Mouse (Mus musculus) liver, embryonic 11.5 days (tissue): ENCODE measurements at regions not wholly inside any gene's neighbourhood (a gene's known extent, or its start where the extent isn't known, plus 50 kb on each side); places are given as distances from the start of the nearest gene placed in this dataset.

Experiments
- ATAC-seq: fragments of 200-750 bp; cut with Nextera tagmentation; replicated peaks from 2 replicates; pipeline ENCODE4 v1.8.0; 2017; ENCODE audit warnings: moderate number of reproducible peaks, mild to moderate bottlenecking, moderate TSS enrichment, moderate library complexity; ENCODE audit not compliant: low FRiP score
- DNase-seq: peaks from one replicate; pipeline ENCODE4 v3.0.0-alpha.2; 2017; ENCODE audit warnings: low spot score
- H3K27ac ChIP-seq: fragments of 300-500 bp; sonication (generic); 2 replicates; pipeline ENCODE4 v1.5.1; 2014; ENCODE audit warnings: mild to moderate bottlenecking, low read depth, low read length, control low read depth
- H3K27me3 ChIP-seq: fragments of 300-500 bp; sonication (generic); replicated peaks from 2 replicates; pipeline ENCODE4 v1.6.1; 2014; ENCODE audit warnings: low read length, mixed read lengths; ENCODE audit not compliant: control insufficient read depth, insufficient read depth
- H3K36me3 ChIP-seq: fragments of 300-500 bp; sonication (generic); 2 replicates; pipeline ENCODE4 v1.6.1; 2014; ENCODE audit warnings: mild to moderate bottlenecking, low read length, moderate library complexity, mixed read lengths; ENCODE audit not compliant: control insufficient read depth, insufficient read depth
- H3K4me1 ChIP-seq: fragments of 300-500 bp; sonication (generic); replicated peaks from 2 replicates; pipeline ENCODE4 v1.6.1; 2014; ENCODE audit warnings: low read length, mixed read lengths; ENCODE audit not compliant: control insufficient read depth, insufficient read depth
- H3K4me2 ChIP-seq: fragments of 300-500 bp; sonication (generic); 2 replicates; pipeline ENCODE4 v1.6.1; 2014; ENCODE audit warnings: mild to moderate bottlenecking, control low read depth, moderate library complexity
- H3K4me3 ChIP-seq: fragments of 300-500 bp; sonication (generic); 2 replicates; pipeline ENCODE4 v1.5.1; 2014; ENCODE audit warnings: low read depth, low read length, control low read depth
- H3K9ac ChIP-seq: fragments of 300-500 bp; sonication (generic); 2 replicates; pipeline ENCODE4 v1.6.1; 2014; ENCODE audit warnings: low read depth, low read length, control low read depth
- H3K9me3 ChIP-seq: fragments of 300-500 bp; sonication (generic); 2 replicates; pipeline ENCODE4 v1.6.1; 2016; ENCODE audit warnings: low read length, inconsistent platforms, mixed read lengths; ENCODE audit not compliant: control insufficient read depth
- WGBS: fragments of 180-500 bp; shearing (Covaris S2); extraction: QIAGEN DNeasy Blood & Tissue Kit; methylation state at CpG from one replicate; pipeline ENCODE4 v1.1.7; 2014; 5-methylcytosine and 5-hydroxymethylcytosine counted together

DNA sequence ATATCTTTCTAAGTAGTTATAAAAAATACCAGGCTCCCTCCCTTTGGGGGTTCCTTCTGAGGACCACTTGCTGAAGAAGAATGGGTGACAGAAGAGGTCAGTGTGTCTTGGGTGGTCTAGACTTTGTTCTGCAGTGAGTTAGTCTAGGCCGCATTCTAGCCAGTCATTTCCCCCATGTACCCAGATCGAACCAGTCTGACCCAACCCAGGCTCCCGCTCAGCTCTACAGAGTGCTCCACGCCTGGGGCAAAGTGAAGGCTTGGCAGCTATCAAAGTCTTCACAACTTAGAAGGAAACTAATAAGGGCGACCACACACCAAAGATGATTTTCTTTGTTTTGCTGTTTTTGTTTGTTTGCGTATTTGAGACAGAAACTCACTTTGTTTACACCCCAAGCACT is 92.4 kb upstream of the Marcks start:
- ATAC-seq (no peak), DNase-seq (no peak)
- peak overlapping the region; percentile 82 for H3K27ac ChIP-seq
- no peak overlapping the region for H3K9ac ChIP-seq
- no peaks in the 10 kb centered on the region for H3K27me3 ChIP-seq
- no peaks in the 10 kb centered on the region for H3K9me3 ChIP-seq
- no peak overlapping the region for H3K4me3 ChIP-seq
- peak overlapping the region; percentile 46 for H3K4me2 ChIP-seq
- H3K36me3 ChIP-seq: no peaks in the 10 kb centered on the region
- WGBS: 79% methylated on average over 6 of the region's 6 CpGs
- H3K4me1 ChIP-seq: peaks cover 25% of the 10 kb centered on the region

- Histone ChIP-seq H3K9me3 (no peaks in the 10 kb centered on the region), H3K9ac (no peak overlapping the region), H3K27ac (no peak overlapping the region), H3K4me1 (peaks cover 12% of the 10 kb centered on the region), H3K36me3 (no peaks in the 10 kb centered on the region), H3K27me3 (no peaks in the 10 kb centered on the region), H3K4me3 (no peak overlapping the region), H3K4me2 (no peak overlapping the region)
- DNase-seq: no peak
- no peak for ATAC-seq
- 75% methylated on average over 3 of the region's 3 CpGs for WGBS
These were observed 89.2 kb upstream of the Marcks start for GRCm38 (mm10) chr10:37227889-37228288.

DNA sequence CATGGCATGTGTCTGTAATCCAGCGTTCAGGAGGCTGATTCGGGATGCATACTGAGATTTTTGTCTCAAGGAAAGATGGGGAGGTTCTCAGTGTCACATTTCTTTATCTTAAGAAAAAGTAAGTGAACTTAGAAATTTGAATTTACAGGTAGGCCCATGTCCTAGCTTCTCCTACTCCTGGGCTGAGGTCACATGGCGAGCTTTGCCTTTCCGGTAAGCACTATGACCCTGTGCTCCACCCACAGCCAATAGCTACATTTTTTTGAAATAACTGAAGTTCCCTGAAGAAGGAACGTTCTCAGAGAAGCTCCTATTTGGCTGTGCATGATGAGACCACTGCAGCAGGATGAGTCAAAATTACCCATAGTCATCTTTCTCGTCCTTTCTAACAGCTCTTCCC is 83.0 kb upstream of the Marcks start:
- Histone ChIP-seq H3K4me1 (peaks cover 18% of the 10 kb centered on the region), H3K27ac (no peak overlapping the region), H3K27me3 (no peaks in the 10 kb centered on the region), H3K36me3 (no peaks in the 10 kb centered on the region), H3K9me3 (no peaks in the 10 kb centered on the region), H3K9ac (no peak overlapping the region), H3K4me2 (no peak overlapping the region), H3K4me3 (no peak overlapping the region)
- ATAC-seq (no peak), DNase-seq (no peak)
- WGBS: 55% methylated on average over 6 of the region's 6 CpGs

- H3K9ac ChIP-seq: no peak overlapping the region
- 0 out of 2 replicates have a peak overlapping the region, but pooled peaks have one; percentile 4 for H3K27ac ChIP-seq
- 16% methylated on average over 3 of the region's 3 CpGs for WGBS
- ATAC-seq (peak; percentile 45), DNase-seq (no peak)
- no peaks in the 10 kb centered on the region for H3K27me3 ChIP-seq
- no peak overlapping the region for H3K4me3 ChIP-seq
- H3K9me3 ChIP-seq: no peaks in the 10 kb centered on the region
- peaks cover 18% of the 10 kb centered on the region for H3K4me1 ChIP-seq
- no peaks in the 10 kb centered on the region for H3K36me3 ChIP-seq
- no peak overlapping the region for H3K4me2 ChIP-seq
These were observed 81.7 kb upstream of the Marcks start for GRCm38 (mm10) chr10:37220434-37220833.

DNA sequence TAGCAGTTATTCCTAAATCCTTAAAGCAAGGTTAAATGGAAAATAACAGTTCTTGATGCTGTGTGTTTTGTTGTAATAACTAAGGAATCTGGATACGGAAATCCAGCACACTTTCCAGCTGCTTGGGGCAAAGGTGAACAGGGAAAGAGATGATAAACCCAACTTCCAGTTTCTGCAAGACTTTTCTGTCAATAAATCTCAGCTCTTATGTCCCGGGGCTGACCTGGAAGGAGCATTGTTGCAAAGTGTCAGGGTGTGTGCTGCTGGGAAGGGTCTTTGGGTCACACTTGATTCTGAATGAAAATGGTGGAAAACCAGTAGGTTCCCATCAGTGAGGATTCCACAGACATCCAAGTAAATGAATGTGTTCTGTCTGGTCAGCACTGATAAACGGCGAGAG is 81.2 kb upstream of the Marcks start:
- Histone ChIP-seq H3K27me3 (no peaks in the 10 kb centered on the region), H3K9ac (no peak overlapping the region), H3K4me2 (no peak overlapping the region), H3K36me3 (no peaks in the 10 kb centered on the region), H3K4me3 (no peak overlapping the region), H3K27ac (no peak overlapping the region), H3K4me1 (peaks cover 18% of the 10 kb centered on the region), H3K9me3 (no peaks in the 10 kb centered on the region)
- no peak for DNase-seq
- WGBS: 47% methylated on average over 4 of the region's 4 CpGs
- no peak for ATAC-seq

- Histone ChIP-seq H3K4me2 (no peak overlapping the region), H3K9me3 (no peaks in the 10 kb centered on the region), H3K27ac (no peak overlapping the region), H3K9ac (no peak overlapping the region), H3K4me3 (no peak overlapping the region), H3K27me3 (no peaks in the 10 kb centered on the region), H3K4me1 (peaks cover 18% of the 10 kb centered on the region), H3K36me3 (no peaks in the 10 kb centered on the region)
- no peak for DNase-seq
- WGBS: 76% methylated on average over 1 of the region's 1 CpGs
- ATAC-seq: peak; percentile 44; the same call in 1 of the 2 replicates
These were observed 80.7 kb upstream of the Marcks start for GRCm38 (mm10) chr10:37219381-37219780.

- 65% methylated on average over 5 of the region's 5 CpGs for WGBS
- peak; percentile 25 for ATAC-seq
- DNase-seq: no peak
- H3K9ac ChIP-seq: no peak overlapping the region
- H3K27ac ChIP-seq: no peak overlapping the region
- no peak overlapping the region for H3K4me2 ChIP-seq
- H3K9me3 ChIP-seq: no peaks in the 10 kb centered on the region
- no peaks in the 10 kb centered on the region for H3K27me3 ChIP-seq
- no peak overlapping the region for H3K4me3 ChIP-seq
- H3K4me1 ChIP-seq: no peaks in the 10 kb centered on the region; the same call in 1 of the 2 replicates
- H3K36me3 ChIP-seq: no peaks in the 10 kb centered on the region
These were observed 75.9 kb upstream of the Marcks start for GRCm38 (mm10) chr10:37214656-37215055.

DNA sequence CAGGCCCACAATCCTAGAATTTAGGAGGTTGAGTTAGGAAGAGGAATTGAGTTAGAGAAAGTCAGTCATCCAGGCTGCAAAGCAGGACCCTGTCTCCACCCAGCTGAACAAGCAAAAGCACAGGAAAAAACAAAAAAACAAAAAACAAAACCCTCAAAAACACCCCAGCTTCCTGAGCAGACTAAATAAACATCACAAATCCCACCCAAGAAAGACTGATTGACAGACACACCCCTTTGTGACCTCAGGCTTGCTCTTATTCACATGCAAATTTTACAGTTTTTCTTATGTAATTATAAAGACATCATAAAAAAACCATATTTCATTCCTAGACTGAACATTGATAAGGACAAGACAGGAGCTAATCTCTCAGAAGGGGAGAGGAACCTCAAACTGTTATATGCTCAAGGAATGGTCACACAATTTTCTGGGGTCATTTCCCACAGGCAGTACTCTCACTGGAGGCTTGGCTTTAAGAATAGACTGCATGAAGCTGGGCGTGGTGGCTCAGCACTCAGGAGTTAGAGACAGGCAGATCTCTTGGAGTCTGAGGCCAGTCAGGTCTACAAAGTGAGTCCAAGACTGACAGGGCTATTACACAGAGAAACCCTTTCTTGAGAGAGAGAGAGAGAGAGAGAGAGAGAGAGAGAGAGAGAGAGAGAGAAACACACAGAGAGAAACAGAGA is 73.8 kb upstream of the Marcks start:
- Histone ChIP-seq H3K27me3 (no peaks in the 10 kb centered on the region), H3K36me3 (no peaks in the 10 kb centered on the region), H3K4me2 (no peak overlapping the region), H3K27ac (no peak overlapping the region), H3K4me1 (no peaks in the 10 kb centered on the region; the same call in 1 of the 2 replicates), H3K4me3 (no peak overlapping the region), H3K9ac (no peak overlapping the region), H3K9me3 (no peaks in the 10 kb centered on the region)
- DNase-seq: no peak
- WGBS: 49% methylated on average over 1 of the region's 1 CpGs
- ATAC-seq: no peak

GRCm38 (mm10) chr10:37211305-37211704 is 72.6 kb upstream of the Marcks start:
- Histone ChIP-seq H3K4me2 (no peak overlapping the region), H3K27ac (no peak overlapping the region), H3K9ac (no peak overlapping the region), H3K4me1 (no peaks in the 10 kb centered on the region), H3K27me3 (no peaks in the 10 kb centered on the region), H3K4me3 (no peak overlapping the region), H3K36me3 (no peaks in the 10 kb centered on the region), H3K9me3 (no peaks in the 10 kb centered on the region)
- ATAC-seq (no peak), DNase-seq (no peak)
- 83% methylated on average over 3 of the region's 3 CpGs for WGBS
